Mouse (Mus musculus) left cerebral cortex, adult 2 months (tissue): ENCODE data around the gene Etv4. TPM values are rescaled to one million over a fixed set of nuclear protein-coding genes. Genes with fewer than 3 reads are reported as not detected.

ENCODE experiments used
- DNase-seq, 2 experiments: peaks; one replicate each; pipeline ENCODE4 v3.0.0; 2021 to 2022; ENCODE audit warnings: low spot score in 2 of 2, mixed read lengths in 1 of 2; ENCODE audit errors: extremely low spot score in 1 of 2
- H3K27ac ChIP-seq: fragments of 200-600 bp; 2 replicates; pipeline ENCODE4 v1.8.1; 2022
- H3K4me3 ChIP-seq: fragments of 200-600 bp; 2 replicates; pipeline ENCODE4 v1.8.1; 2022
- CTCF ChIP-seq: fragments of 200-600 bp; IDR thresholded peaks from 2 replicates; pipeline ENCODE4 v1.8.1; 2022; ENCODE audit warnings: antibody characterized with exemption, mild to moderate bottlenecking, moderate library complexity
- intact Hi-C: fragments of 180-260 bp; cut with DNase I; formaldehyde crosslinking; loops from one replicate; pipeline ENCODE4 v1.15.1; 2025
- total RNA-seq, 2 experiments: library from RNA; stranded (reverse); gene quantifications; 2 replicates each; pipeline ENCODE4 v1.2.3; 2021

Gene Etv4
- total RNA-seq, 2 experiments from 2014 or later: 14.1 to 18.6 TPM

DNA sequence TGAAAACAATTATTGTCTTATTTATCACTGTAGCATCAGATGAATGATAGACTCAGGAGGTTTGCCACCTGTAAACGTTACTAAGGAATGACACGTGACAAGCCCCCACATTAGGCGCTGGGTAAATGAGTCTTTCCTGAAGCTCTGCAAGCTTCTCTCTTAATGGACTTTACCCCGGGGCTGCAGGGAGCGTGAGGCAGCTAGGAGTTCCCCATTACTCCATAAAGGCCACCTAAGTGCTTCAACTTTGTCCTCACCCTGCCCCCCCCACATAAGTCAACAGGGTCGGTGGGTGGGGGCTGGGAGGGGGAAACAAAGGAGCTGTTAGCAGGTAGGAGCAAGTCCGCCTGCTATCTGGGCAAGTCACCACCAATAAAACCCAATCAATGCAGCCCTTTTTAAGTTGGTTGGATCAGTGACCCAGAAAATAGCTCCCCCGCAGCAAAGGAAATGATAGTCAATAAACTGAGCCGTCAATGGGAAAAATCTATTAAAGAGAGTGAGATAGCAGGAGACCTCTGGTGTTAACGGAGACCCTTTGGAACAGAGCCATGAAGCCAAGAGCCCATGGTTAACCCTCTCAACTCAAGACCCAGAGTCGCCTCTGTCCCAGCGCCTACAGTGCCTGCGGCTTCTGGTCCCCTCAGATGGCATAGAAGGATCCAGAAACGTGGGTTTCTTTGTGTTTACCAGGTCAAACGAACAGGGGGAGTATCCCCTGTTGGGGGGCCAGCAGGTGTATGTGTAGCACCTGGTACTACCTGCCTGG lies 24.1 kb upstream of the Etv4 start:
- no peak for TF ChIP-seq CTCF
- DNase-seq: no peak
- Histone ChIP-seq H3K4me3 (no peak overlapping the region), H3K27ac (no peak overlapping the region)
- intact Hi-C loops: no loop called here

DNA sequence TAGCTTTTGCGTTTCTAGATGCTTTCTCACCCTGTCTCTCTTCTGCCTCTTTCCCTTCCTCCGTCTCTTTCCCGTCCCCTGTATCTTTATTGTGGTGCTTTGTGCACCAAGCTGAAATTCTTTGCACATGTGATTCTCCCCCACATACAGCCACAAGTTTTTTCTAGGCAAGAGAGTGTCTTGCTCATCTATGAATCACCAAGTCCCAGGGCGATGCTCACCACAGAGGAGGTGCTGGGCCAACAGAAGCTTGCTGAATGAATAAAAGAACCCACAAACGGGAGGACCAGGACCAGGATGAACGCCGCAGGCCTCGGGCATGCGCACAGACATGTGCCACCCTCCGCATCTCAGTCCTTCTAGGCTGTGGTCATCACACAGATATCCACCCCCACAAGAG lies 22.1 kb upstream of the Etv4 start:
- no peak for TF ChIP-seq CTCF
- no peak overlapping the region for H3K27ac ChIP-seq
- DNase-seq: peak in 1 of 2 experiments; percentile 24
- intact Hi-C loops: loop anchor here (2.0 kb wide), 1 partner anchor 42 kb away; no protein-coding TSS in a partner anchor
- no peak overlapping the region for H3K4me3 ChIP-seq

DNA sequence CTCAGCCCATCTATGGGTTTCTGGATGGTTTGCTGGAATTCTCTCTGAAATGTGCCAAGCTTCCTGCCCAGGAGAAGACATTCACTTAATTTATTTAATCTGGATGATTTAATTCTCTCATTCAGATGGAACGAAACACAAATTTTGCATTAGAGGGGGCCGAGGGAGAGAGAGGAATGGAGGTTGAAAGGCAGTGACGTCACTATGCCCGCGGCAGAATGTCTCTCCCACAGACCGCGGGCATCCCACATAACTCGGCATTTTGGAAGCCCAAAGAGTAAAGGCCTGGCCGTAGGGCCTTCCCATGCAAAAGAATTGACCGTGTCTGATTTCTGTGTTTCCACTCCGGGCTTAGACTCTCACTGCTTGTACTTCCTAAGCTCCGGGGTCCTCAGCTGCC lies 21.6 kb upstream of the Etv4 start:
- TF ChIP-seq CTCF: no peak
- no peak for DNase-seq
- intact Hi-C loops: loop anchor here (2.0 kb wide), 1 partner anchor 42 kb away; no protein-coding TSS in a partner anchor
- no peak overlapping the region for H3K27ac ChIP-seq
- H3K4me3 ChIP-seq: no peak overlapping the region

DNA sequence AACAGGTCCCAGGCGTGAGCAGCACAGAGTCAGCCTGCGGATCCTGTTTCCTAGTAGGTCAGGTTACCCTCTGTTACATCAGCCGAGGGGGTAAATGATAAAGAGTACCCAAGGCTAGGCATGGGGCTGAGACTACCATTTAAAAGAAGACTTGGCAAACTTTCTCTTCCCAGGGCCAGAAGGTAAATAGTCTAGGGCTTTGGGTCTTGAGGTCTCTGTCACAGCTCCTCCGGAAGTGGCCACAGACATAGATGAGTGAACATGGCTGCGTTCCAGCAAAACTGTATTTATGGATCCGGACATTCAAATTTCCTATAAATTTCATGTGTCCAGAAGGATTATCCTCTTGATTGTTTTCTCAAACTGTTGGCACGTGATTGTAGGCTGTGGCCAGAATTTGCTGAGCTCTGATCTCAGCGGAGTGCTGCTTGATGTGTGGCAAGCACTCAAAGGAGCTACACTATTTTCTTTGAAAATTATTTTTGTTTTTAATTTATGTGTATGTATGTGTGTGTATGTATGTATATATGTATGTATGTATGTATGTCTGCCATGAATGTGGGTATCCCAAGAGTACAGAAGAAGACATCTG lies 20.0 kb upstream of the Etv4 start:
- no peak overlapping the region for H3K27ac ChIP-seq
- no peak for DNase-seq
- intact Hi-C loops: no loop called here
- TF ChIP-seq CTCF: no peak
- H3K4me3 ChIP-seq: no peak overlapping the region

DNA sequence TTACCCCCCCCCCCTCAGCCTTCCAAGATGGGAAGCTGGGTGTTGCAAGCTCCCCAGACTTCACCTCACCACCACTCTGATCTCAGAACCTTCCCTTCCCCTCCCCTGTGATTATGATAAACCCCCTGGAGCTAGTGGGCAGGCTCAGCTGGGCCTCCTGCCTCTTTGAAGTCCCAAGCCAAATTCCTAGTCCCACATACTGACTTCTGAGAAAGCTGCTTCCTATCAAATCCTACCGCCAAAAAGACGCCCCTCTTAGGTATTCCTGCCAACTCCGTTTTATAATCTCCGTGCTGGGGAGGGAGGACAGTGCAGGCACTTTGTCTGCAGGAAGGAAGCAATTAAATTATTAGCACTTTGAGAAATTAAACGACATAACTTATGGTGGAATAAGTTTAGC lies 16.2 kb upstream of the Etv4 start:
- Histone ChIP-seq H3K4me3 (no peak overlapping the region), H3K27ac (no peak overlapping the region)
- intact Hi-C loops: no loop called here
- no peak for DNase-seq
- no peak for TF ChIP-seq CTCF

DNA sequence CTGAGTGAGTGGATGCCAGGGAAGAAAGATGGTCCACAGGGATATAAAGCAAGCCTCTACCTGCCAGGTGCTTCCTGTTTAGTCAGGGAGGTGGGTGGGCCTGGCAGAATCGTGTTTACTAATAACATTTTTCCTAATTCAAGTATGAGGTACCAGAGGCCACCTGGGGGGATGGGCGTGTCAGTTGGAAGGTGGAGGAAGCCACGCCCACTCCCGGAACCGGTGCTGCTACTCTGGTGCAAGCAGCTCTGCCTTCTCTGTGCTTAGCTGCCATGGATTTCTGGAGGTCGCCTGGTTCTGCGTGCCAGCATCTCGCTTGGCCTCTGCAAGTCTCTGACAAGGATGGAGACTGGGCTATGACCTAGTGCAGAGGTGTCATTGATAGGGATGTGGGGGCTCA lies 12.9 kb upstream of the Etv4 start:
- no peak overlapping the region for H3K4me3 ChIP-seq
- DNase-seq: no peak
- TF ChIP-seq CTCF: no peak
- no peak overlapping the region for H3K27ac ChIP-seq
- intact Hi-C loops: no loop called here

DNA sequence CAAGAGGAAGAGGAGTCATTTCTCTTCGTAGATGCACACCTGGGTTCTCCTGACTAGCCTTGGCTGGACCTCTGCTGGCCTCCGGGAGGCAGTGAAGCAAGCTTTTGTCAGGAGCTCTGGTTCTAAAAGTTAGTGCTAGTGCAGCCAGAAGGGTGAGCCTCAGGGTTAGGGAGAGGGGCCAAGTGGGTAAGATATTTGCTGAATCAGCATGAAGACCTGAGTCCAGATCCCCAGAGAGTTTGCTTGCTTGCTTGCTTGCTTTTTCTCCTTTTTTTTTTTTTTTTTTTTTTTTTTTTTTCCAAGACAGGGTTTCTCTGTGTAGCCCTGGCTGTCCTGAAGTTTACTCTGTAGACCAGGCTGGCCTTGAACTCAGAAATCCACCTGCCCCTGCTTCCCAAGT lies 12.2 kb upstream of the Etv4 start:
- Histone ChIP-seq H3K27ac (no peak overlapping the region), H3K4me3 (no peak overlapping the region)
- no peak for DNase-seq
- TF ChIP-seq CTCF: no peak
- intact Hi-C loops: no loop called here

DNA sequence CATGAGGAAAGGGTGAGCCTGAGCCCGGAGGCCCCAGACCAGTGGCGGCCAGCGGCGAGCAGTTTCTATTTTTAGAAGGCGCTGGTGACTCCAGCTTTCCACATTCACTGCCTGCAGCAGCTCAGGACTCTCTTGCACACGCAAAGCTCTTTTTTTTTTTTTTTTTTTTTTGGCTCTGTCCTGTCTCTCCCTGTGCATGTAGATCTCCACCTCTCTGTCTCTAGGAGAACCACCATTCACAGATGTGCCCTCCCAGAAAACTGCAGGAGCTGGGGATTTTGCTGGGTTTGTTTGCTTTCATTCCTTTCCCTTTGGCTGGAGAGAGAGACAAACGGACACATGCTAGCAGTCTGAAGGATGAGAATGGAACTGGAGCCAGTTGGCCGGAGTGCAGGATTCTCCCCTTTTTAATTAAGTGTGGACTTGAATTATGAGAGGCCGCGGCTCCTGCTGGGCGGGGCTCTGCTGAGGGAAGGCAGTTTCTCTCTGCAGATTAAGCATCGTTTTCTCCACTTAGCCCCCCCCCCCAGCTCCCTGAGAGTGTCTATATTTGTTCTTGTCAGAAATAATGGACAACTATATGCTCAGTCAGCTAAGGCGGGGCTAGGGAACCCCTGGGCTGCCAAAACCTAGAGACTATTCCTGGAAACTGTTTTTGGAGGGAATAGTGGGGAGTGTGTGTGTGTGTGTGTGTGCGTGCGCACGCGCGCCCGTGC lies 5.8 kb upstream of the Etv4 start:
- Histone ChIP-seq H3K27ac (no peak overlapping the region), H3K4me3 (no peak overlapping the region)
- no peak for TF ChIP-seq CTCF
- intact Hi-C loops: no loop called here
- DNase-seq: no peak

DNA sequence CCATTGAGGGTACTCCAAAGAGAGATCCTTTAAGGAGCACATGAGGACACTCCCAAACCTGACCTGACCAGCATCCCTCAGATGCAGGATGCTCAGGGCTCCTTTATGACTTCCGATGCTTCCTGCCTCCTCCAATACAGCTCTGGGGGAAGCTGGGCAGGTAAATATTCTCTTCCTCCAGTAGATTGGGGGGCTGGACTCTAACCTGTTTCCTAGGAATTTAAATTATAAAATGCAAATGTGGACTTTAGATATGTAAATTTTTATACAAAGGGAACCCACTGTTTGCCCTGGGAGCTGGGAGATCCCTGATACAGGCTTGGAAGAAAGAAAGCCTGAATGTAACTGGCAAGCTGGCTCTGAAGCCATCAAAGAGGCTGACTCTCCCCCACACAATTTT lies 2.3 kb upstream of the Etv4 start:
- no peak for DNase-seq
- no peak overlapping the region for H3K27ac ChIP-seq
- intact Hi-C loops: no loop called here
- no peak for TF ChIP-seq CTCF
- no peak overlapping the region for H3K4me3 ChIP-seq

DNA sequence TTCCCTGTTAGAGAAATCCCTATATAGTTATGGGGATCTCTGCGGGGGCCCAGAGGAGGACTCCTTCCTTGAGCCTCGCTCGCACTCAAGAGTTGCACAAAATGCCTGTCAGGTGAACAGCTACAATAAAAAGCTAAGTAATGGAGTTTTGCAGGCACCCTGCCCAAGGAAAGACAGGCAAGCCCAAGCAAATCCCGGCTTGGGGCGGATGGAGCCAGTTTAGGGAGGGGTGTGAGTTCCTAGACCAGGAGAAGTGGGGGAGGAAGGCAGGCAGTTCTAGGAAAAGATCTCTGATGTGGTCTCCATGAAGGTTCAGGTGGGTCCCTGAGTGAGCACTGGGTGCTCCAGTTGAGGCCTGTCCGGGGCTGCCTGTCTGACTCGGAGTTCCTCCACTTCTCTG lies 1.5 kb upstream of the Etv4 start:
- H3K4me3 ChIP-seq: no peak overlapping the region
- TF ChIP-seq CTCF: no peak
- intact Hi-C loops: no loop called here

DNA sequence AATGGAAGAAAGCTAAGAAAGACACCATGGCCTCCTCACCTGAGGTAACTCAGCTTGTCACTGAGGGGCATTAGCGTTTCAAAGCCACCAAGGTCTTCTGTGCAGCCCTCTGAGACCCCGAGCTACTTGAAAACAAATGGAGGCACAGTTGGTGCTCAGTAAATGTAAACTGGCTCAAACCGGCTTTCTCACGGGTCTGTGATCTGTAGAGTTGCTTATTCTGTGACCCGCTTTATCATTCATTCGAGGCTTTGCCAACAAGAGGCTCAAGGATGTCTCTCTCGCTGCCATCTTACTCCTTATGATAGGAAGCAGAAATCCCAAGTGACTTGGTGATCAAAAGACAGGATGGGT lies 658 bp upstream of the Etv4 start:
- TF ChIP-seq CTCF: no peak
- H3K27ac ChIP-seq: no peak overlapping the region
- H3K4me3 ChIP-seq: peak overlapping the region; percentile 60
- no peak for DNase-seq
- intact Hi-C loops: no loop called here

More for the DNA sequence above, 1.5 kb upstream of the Etv4 start:
- DNase-seq: no peak
- no peak overlapping the region for H3K27ac ChIP-seq

DNA sequence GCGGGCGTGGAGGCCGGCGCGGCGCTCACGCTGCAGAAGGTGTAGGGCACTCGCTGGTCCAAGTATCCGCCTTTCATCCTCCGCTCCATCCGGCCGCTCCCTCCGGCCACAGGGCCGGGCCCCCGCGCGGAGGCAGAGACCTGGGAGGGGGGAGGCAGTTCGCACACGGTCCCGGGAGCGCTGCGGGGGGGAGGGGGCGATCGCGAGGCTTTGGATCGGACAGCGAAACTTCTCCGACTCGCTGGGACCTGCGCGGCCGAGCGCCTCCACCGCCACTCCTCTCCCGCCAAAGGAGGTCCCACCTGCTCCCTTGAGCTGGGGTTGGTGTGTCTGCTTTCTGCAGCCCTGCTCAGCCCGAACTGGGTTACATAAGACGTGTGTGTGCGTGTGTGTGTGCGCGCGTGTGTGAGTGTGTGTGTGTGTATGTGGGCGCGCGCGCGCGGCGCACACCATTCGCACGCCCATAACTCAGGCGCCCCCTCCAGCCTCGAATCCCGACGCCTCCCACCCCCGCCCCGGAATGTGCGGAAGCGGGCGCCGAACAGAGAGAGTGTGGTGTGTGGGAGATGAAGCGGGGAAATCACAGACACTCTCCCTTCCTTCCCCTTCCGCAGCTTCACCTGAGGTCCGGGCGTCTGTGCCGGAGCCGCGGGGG lies 556 bp downstream of the Etv4 start:
- no peak for TF ChIP-seq CTCF
- Histone ChIP-seq H3K4me3 (peak overlapping the region; percentile 60), H3K27ac (peak overlapping the region; percentile 55)
- peak; percentile 50 to 60 for DNase-seq
- intact Hi-C loops: no loop called here
